Mouse (Mus musculus) testis, adult 2 months (tissue): ENCODE data around the gene Sema6d.

Experiments used
- CTCF ChIP-seq: fragments of 200-500 bp; IDR thresholded peaks from 2 replicates; pipeline ENCODE4 v1.5.1; 2012; ENCODE audit warnings: low read depth, mild to moderate bottlenecking, inconsistent platforms, low read length, moderate library complexity; ENCODE audit not compliant: control insufficient read depth, insufficient read depth, insufficient replicate concordance
- POLR2A ChIP-seq: fragments of 200-500 bp; IDR thresholded peaks from 2 replicates; pipeline ENCODE4 v1.6.1; 2012; ENCODE audit warnings: low read depth, mild to moderate bottlenecking, inconsistent platforms, low read length, moderate library complexity; ENCODE audit not compliant: control insufficient read depth

- TF ChIP-seq CTCF (no peak), POLR2A (no peak)
These were observed 35.7 kb downstream of the Sema6d start for GRCm38 (mm10) chr2:124125504-124125903.
